Mouse (Mus musculus) mesoderm, embryonic 11.5 days (tissue): ENCODE results near the gene Dlx6.
A peak's percentile ranks its signal among the peaks of the same experiment; 100 is the strongest.

Experiments
- DNase-seq: peaks from one replicate; pipeline ENCODE4 v3.0.0-alpha.2; 2012; ENCODE audit warnings: low read depth, low spot score

Dlx6 gene

DNA sequence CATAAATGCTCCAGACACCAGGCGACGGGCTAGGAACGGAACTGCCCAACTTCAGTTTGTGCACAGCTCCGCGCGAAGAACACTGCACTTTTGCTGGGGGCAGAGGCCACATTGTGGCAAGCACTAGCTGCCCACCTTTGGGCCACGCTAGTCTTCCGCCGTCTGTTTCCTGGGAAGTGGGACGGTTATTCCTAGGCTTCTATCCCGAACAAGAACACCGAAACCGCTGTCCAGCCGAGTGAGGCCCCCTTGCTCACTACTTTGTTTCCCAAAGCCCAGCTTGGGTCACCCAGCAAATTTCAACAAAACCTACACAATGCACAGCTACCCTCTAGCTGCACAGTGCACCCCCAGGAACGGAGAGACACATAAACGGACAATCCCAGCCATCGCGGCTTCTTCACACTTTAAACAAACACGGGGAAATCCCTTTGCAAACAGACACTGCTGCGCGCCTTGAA, 3.2 kb upstream of the Dlx6 start:
- DNase-seq = no peak

DNA sequence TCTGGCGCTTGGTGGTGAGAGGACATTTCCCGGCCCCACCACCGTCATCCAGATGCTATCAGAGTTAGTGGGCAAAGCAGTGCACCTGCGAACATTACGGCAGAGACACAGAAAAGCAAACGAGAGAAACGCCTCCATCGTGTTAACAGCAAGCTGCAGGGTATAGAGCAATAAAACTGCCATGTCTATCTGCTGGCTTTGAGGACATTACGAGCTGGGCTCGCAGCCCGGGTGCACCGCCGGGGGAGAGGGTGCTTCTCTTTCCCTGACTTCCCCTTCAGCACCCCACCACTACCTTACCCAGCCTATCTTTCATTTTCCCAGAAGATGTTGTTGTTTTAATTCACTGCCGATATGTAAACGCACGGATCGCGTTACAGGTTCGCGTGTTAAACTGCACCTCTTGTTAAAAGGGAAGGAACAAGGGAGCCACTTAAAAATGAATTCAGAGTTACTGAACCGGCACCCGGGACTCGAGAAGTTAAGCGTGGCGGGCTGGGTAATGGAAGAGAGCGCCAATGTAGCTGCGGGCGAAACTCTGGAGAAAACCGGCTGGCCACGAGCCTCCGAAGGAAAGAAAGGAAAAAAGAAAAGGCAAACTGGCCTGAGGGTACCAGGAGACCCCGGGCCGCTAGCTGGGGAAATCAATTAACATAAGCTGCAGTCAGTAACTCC, 2.6 kb upstream of the Dlx6 start:
- DNase-seq = peak; percentile 42

DNA sequence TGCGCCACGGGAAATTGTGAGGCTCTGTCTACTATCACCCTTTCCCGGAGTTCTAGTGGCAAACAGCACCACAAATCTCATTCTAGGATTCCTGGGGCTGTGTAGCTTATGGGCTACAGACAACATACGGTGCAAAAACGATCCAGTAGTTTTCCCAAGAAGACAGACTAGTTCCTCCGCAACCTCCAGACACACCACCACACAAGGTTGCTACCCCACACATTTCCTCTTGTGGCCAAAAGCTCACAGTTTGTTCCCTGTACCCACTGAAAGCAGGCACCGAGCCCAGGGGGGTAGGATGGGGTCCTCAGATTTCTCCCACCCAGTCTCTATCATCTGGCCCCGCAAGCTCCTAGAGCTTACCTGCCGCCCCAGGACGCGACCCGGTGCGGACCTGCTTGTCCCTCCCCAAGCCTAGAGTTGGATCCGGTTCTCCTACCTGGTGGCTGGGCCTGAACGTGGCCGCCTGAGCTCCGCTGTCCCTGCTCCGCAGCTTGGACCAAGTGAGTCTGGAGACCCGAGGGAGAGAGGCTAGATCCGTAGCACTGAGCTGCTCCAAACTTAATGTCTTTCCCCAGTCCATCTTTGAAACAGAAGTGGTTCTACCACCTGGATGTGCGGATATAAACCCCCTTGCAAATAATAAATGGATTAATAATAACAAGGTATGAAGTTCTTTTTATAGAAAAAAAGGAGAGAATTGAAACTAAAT, 1.9 kb upstream of the Dlx6 start:
- peak; percentile 18 for DNase-seq

DNA sequence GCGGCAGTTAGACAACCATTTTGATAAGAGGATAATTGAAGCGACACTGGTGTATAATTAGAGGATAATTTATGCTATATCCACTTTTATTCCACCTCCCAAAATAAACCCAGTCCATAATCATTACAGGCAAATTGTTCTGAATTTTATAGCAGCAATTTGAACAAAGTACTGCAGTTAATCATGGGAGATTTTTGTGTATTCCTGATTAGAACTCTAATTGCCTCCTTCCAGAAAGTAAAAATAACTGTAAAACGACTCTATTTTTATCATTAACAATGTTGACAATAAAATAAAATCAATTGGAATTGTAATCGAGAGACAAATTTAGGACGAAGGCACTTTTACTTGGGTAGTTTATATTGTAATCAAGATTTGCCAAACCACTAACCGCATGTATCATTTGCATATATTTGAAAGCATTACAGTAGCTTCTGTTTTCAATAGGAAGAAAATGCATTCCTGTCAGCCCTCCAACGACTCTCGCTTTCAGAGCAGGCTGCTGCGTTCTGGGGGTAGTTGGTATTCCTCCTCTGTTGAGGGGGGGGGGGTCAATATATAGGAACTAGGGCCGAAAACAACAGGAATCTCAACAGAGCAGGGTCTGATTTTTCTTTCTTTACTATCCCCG, 1.2 kb upstream of the Dlx6 start:
- DNase-seq = no peak

DNA sequence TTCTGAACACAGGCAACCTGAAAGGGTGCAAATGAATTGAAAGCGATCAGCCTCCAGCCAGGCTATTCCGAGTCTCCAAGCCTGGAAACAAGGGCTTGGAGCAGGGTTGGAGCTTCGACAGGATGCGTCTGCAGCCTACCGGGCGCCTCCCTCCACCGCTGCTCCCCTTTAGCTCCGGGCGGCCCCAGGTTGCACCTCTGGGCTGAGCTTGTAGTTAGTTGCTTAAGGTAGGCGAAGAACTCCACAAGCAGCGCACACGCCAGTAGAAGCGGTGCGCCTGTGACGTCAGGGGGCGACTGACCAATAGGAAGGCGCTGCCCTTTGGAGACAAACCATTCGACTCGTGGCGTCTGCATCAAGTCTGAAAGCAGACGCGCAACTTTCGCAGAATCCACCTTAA, 523 bp upstream of the Dlx6 start:
- DNase-seq = peak; percentile 88

DNA sequence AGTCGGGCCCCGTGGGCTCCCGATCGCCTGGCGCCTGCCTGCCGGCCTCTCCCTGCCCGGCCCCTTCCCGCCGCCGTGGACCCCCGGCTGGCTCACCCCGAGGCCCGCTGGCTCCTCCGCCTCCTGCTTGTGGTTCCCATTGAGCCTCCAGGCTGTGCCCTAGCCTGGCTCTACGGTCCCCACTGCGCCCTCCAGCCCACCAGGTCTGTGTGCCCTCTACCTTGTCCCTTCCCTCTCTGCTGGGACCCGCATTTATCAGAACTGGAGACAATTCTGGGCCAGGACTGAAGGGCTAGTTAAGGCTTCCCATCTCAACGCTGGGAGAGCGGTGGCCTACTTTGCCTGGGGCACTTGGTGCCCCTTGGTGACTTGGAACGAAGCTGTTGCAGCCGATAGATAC, 821 bp downstream of the Dlx6 start:
- peak; percentile 25 for DNase-seq

DNA sequence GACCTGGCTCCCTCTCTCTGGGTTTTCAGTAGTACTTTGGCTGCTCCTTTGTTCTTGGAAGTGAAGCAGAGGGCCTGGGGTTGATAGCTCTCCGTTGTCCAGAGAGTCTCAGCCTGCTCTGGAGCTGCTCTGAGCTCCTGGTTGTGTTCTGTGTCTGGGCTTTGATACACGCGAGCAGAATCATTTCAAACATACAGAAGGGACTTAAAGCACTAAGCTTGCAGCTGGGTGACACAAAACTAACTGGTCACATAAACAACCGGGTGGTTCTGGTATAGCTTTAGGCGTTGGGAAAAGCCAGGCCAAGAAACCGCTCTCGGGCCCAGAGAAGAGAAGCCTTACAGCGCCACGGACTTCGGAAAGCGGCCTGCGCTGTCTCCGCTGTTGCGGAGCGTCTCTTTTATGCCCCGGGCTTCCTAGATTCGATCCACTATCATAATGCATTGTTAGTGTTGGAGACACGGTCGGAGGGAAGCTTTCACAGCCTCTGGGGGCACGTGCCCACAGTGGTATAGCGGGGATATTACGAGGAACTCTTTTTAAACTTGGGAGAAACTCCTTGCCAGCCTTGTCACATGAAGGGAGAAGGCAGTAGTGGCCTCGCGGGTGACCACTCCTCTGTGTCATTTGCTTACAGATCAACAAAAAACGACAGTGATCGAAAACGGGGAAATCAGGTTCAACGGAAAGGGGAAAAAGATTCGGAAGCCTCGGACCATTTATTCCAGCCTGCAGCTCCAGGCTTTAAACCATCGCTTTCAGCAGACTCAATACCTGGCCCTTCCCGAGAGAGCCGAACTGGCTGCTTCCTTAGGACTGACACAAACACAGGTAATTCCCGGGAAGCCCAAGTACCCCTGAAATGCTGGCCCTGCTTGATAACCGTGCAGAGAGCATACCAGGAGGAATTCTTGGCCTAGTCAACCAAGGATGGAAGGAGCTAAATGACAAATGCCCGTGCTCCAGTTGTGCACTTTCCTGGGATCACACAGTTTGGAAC, 1.6 kb downstream of the Dlx6 start:
- DNase-seq = peak; percentile 44

DNA sequence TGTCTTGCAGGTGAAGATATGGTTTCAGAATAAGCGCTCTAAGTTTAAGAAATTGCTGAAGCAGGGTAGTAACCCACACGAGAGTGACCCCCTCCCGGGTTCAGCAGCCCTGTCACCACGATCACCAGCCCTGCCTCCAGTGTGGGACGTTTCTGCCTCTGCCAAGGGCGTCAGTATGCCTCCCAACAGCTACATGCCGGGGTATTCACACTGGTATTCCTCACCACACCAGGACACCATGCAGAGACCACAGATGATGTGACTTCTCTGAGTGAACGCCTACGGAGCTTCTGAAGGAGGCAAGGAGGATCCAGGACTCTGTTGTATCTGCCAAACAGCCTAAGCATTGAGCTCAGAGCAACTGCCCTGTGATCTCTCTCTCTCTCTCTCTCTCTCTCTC, 3.9 kb downstream of the Dlx6 start:
- no peak for DNase-seq

DNA sequence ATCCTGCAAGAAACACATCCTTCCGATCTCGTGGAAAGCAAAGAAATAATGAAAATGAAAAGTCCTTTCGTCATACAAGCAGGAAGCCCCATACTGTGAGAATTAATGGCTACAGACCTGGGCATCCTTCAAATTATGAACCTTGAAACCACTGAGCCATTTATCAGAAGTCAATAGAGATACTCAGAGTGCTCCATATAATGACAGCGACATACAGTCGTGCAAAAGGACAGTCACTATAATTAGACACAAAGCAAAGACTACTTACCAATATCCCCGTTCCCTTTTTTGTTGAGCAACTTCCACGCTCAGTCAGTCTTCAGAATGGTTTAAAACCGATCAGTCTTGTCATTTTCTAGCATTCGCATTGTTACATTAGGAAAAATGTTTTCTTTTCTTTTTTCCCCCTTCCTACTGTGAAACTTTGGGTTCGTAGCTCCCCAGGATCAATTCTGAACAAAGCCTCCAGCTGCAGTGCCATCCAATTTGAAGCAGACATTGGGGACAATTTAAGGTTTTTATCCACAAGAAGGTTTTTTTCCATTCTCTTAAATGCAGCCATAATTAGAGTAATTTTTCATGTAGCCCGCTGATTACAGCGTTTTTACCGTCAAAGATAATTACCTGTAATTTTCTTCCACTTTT, 6.0 kb downstream of the Dlx6 start:
- DNase-seq = no peak

DNA sequence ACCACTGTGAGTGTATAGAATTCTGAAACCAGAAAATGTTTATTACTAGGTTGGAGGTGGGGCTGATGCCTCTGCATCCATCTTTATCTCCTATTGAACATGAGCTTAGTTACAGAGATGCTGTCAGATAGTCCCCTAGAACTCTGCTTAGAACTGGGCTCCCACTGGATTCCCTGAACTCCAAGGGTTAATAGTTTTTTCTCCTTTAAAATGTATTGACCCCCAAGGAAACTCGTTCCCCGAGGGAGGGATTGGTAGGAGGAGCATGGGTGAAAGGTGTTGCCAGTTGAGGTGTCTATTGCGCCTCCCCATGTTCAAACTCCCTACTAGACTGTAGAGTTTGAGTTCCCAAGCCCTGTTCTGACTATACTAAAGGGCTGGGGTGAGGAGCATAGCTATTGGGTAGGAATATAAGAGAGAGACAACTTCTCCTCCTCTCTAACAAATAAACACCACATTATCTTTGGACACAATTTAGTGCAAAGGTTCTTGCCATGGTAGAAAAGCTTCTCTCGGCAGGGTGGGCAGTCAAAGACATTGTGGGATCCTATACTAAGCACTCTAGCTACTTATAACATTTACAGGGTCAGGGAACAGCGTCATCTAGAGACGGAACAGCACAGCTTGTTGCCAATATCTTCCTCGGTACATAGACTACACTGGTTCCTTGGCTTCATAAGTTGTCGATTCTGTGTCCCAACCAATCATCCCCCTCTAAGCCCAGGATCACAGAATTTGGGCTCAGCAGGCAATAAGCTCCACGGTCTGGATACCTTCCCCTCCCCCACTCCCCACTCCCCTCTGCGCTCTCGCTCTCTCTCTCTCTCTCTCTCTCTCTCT, 7.0 kb downstream of the Dlx6 start:
- peak; percentile 12 for DNase-seq

DNA sequence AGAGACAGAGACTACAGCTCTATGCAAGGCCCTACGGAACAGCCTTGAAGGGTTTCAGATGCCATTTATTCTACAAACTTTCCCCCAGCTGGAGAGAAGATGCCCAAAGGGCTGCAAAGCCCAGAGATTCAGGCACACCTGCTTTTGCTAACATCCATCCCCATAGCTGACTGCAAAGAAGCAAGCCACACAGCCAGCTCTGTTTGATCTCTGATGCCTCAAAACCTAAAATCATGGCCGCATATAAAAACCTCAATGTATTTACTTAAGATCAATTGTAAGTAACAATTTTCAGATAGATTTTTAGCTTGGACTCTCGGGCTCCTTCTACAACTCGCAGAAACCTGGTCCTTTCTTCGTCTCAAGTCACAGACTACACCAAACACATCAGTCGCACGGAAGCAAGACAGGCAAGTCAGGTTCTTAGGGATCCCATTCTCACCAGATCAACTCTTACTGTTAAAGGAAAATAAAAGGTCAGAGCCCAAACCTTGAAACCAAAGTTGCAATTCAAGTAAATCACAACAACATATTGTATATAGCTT, 7.8 kb downstream of the Dlx6 start:
- peak; percentile 12 for DNase-seq

DNA sequence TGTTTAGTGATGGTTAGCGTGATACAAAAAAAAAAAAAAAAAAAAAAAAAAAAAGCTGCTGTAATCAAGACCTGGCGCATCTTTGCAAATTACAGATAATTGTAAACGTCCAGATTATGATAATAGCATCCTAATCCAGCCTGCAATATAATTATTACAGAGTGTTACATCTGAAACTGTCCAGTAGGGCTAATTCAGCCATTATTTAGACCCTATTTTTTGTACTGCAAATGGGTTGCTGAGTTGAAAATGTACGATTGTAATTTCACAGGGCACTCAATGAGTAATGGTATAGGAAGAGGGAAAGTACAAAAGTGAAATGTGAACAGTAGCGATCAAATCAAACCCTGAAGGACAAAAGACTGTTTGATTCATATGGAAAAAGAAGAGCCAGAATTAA, 8.6 kb downstream of the Dlx6 start:
- no peak for DNase-seq

DNA sequence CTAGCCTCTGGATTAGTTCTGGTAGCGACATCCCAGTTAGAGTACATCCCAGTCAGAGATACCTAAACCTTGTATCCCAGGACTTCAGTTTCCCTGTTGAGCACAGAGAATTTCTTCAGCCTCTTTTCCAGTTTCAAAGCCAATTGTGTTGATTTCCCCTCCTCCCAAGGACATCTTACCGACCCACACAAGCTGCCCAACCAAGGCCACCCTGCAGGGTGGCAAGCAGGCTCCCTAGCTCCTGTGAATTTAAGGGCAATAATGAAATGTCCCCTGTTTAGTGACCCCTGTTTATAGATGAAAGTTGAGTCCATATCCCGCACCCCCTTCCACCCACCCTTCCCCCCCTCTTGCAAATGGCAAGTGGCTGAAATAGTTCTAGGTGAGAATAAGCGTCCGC, 9.7 kb downstream of the Dlx6 start:
- DNase-seq = peak; percentile 26

DNA sequence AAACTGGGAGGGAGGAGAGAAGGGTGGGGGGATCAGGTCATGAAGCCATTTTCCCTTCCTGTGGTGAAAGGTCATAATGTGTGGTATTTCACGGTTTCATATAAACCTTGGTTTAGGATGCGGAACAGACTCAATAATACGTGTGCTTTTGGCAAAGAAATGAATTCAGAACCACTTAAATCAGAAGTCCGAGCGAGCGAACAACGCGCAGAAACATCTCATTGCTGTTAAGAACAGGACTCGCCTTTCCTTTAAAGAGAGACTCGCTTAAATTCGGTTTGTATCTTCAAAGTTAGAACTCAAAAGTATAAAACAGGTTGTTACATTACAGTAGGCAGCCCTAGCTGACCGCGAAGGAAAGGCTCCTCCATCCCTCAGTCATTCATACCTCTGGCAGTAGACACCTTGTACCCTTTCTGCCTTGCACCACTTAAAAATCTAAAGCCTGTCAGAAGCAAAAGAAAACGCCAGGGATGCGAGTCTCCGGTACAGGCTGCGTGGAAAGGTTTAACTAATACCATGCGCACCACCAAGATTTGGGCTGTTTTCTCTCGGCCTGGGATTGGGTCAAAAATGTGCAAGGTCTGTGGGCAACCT, 10.4 kb downstream of the Dlx6 start:
- DNase-seq = peak; percentile 11

DNA sequence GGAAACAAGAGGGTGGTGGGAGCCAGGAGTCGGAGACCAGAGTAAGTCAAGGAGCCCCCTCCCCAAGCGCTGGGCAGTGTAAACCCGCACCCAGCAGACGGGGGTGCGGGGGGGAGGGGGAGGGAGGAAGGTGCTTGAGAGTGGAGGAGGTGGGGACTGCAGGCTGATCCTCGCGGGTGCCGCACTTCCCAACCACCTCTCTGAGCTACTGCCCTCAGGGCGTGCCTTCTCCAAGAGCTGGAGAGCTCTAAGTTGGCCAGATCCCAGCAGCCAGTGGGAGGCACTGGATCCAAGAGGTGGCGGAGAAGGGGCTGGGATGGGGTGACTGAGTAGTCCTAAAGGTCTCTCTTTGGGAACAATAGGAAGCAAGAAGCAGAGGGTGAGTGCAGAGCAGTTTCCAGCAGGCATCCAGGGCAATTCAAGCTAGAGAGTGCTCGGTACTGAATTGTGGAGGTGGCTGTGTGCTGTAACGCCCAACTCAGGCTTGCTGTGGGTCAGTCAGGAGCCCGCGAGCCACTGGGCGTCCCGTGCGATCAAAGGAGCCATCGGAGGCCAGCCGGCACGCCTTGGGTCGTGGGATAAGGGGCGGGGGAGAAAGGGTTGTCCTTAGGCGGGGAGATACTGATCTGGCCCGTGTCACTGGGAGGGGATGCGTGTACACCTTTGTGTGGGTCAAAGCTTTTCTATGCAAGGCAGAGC, 11.1 kb downstream of the Dlx6 start:
- DNase-seq = peak; percentile 22

DNA sequence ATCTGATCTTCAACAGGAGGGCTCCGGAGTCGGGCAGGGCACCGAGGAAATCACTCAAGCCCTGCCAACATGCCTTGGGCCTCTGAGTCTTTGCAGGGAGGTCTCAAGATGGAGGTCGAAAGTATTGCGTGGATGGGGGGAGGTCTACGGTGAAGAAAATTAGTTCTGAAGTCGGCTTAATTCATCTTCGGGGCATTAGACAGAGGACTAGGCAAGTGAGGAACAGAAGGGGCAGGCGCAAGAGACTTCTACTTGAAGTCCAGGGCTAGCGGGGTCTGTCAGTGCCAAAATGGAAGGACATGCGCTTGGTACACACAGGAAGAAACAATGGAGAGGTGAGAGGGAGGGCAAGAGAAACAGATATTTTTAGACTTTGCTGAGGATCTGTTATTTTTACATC, 12.0 kb downstream of the Dlx6 start:
- peak; percentile 22 for DNase-seq

DNA sequence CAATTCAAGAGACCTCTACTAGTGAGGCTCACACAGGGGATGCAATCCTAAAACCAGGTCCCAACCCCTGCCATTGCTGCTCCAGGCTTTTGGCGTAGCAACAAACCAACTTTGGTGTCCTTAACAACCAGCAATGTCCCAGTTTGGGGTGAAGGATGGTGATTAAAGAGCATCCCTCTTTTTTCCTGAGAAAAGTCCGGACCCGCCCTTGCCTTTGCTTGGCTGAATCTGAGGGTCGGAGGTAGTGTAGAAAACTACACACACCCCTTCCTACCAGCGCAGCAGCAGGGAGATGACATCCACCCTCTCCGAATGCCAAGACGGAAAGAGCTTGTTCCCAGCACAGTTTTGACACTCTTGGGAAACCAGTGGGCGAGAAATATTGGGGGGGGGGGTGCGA, 12.5 kb downstream of the Dlx6 start:
- DNase-seq = no peak

DNA sequence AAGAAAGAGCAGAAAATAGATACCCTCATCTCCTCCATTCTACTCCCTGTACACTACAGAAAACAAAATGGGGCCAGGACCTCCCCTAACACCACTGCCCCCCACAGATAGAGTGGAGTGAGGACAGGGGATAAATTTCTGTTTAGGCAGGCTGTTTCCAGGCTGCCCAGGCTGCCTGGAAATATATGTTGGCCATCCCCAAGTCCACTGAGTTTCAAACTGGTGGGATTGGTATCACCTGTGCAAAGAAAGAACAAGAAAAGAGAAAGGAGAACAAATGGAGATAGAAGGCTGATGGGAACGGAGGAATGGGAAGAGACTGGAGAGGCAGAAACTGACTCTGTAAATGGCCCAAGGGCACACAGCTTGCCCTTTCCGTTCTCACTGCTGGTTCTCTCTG, 13.1 kb downstream of the Dlx6 start:
- DNase-seq = peak; percentile 7

DNA sequence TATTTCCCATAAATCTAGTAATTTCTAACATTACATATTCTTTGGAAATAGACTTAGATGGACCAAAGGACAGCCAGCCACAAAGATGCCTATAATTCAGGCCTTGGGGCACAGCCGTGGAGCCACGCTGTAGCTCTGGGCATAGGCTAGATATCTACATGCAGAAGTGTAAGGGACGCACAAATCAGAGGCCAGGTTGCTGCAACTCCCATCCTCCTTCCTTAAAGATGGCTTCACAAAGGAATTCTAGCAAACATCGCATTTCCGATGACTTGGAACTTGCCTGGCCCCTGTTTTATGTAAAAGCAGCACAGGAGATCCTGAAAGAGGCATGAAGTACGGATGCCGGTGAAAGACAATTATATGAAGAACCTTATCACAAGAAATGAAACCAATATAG, 13.6 kb downstream of the Dlx6 start:
- DNase-seq = peak; percentile 7
